Mouse (Mus musculus) C2C12 (cell line): ENCODE results near the gene Smco3. TPM values are rescaled to one million over a fixed set of nuclear protein-coding genes. Genes with fewer than 3 reads are reported as not detected.

ENCODE experiments used
- H3K27me3 ChIP-seq: one replicate; pipeline ENCODE4 v1.6.1; 2011; ENCODE audit not compliant: control insufficient read depth, insufficient read depth, insufficient read length
- H3K36me3 ChIP-seq: one replicate; pipeline ENCODE4 v1.6.1; 2011; ENCODE audit not compliant: control insufficient read depth, insufficient read depth
- H3K4me3 ChIP-seq: one replicate; pipeline ENCODE4 v1.5.1; 2011; ENCODE audit warnings: mild to moderate bottlenecking, control low read depth; ENCODE audit not compliant: poor library complexity, insufficient read depth, severe bottlenecking
- H3K79me2 ChIP-seq: one replicate; pipeline ENCODE4 v1.6.1; 2011; ENCODE audit not compliant: control insufficient read depth, insufficient read depth
- H3K79me3 ChIP-seq: one replicate; pipeline ENCODE4 v1.6.1; 2011; ENCODE audit warnings: low read depth, control low read depth
- H3ac ChIP-seq: one replicate; pipeline ENCODE3; 2011; ENCODE audit warnings: low read depth; ENCODE audit not compliant: control insufficient read depth, insufficient read length
- CEBPB ChIP-seq: IDR thresholded peaks from one replicate; pipeline ENCODE4 v1.6.1; 2011; ENCODE audit warnings: low read depth, mild to moderate bottlenecking, control low read depth, moderate library complexity
- CTCF ChIP-seq: IDR thresholded peaks from one replicate; pipeline ENCODE4 v1.5.1; 2011; ENCODE audit not compliant: control insufficient read depth, insufficient read depth, insufficient read length
- FOSL1 ChIP-seq: IDR thresholded peaks from one replicate; pipeline ENCODE4 v1.8.0; 2011; ENCODE audit warnings: mild to moderate bottlenecking, low read length; ENCODE audit not compliant: poor library complexity, insufficient read depth, severe bottlenecking
- MAX ChIP-seq: IDR thresholded peaks from one replicate; pipeline ENCODE4 v1.6.1; 2011; ENCODE audit warnings: mild to moderate bottlenecking, control low read depth
- MYOD1 ChIP-seq: IDR thresholded peaks from one replicate; pipeline ENCODE4 v1.6.1; 2011; ENCODE audit warnings: low read depth; ENCODE audit not compliant: control insufficient read depth, insufficient read length
- MYOG ChIP-seq: IDR thresholded peaks from one replicate; pipeline ENCODE4 v1.6.1; 2011; ENCODE audit not compliant: control insufficient read depth, insufficient read length; ENCODE audit errors: extremely low read depth
- USF1 ChIP-seq: IDR thresholded peaks from one replicate; pipeline ENCODE4 v1.6.1; 2011; ENCODE audit warnings: low read depth, mild to moderate bottlenecking, control low read depth, moderate library complexity
- microRNA-seq: library from miRNA; unstranded; fragments of <30 nt; microRNA quantifications from one replicate; pipeline ENCODE4, GENCODE M21; 2019; ENCODE audit warnings: borderline microRNAs expressed
- polyA plus RNA-seq: library from polyadenylated mRNA; unstranded; fragments of >200 nt; fragmentation: generic; extraction: Trizol; gene quantifications from one replicate; pipeline ENCODE4 v1.2.1, GENCODE M21; 2012; ENCODE audit warnings: missing spikeins

The Smco3 gene
- polyA plus RNA-seq, 1 experiment: 0.11 TPM

GRCm38 (mm10) chr6:136781377-136781986 is 53.8 kb downstream of the Smco3 start, which contains the start of gene Gucy2c:
Gene Gucy2c, minus strand, starts transcription at chr6:136781765.
- H3K27me3 ChIP-seq: peaks cover 7% of the 10 kb centered on the region
- no peak within 1 kb of the TSS for H3K4me3 ChIP-seq
- no peaks in the 10 kb centered on the region for H3K79me3 ChIP-seq
- TF ChIP-seq CEBPB (no peak), USF1 (no peak), MAX (no peak), CTCF (no peak), MYOD1 (no peak), MYOG (no peak), FOSL1 (no peak)
- H3ac ChIP-seq: no peak within 1 kb of the TSS
- no peaks in the 10 kb centered on the region for H3K79me2 ChIP-seq
- H3K36me3 ChIP-seq: no peaks in the 10 kb centered on the region

Small RNA genes lying within 50 kb of the gene (microRNA-seq; reads per million reads assigned to microRNA genes)
- not detected for gene Gm44364

Other genes starting within 250 kb of the Smco3 start
- gene Plbd1, start 173.5 kb downstream of the Smco3 start, polyA plus RNA-seq: not detected
- gene Gucy2c, start 53.7 kb downstream of the Smco3 start, polyA plus RNA-seq: 0.01 TPM
- 0.80 TPM for gene Hist4h4, start 31.0 kb downstream of the Smco3 start, polyA plus RNA-seq
- 322 TPM for gene H2afj, start 27.2 kb downstream of the Smco3 start, polyA plus RNA-seq
- gene BC049715, start 7.8 kb downstream of the Smco3 start, polyA plus RNA-seq: 0.13 TPM
- gene Wbp11, start 7.2 kb downstream of the Smco3 start, polyA plus RNA-seq: 65.9 TPM
- gene Art4, start 22.3 kb upstream of the Smco3 start, polyA plus RNA-seq: not detected
- gene Mgp, start 40.4 kb upstream of the Smco3 start, polyA plus RNA-seq: 472 TPM
- gene Erp27, start 86.7 kb upstream of the Smco3 start, polyA plus RNA-seq: 0.04 TPM
- 0.26 TPM for gene Pde6h, start 88.4 kb upstream of the Smco3 start, polyA plus RNA-seq
- gene Arhgdib, start 106.4 kb upstream of the Smco3 start, polyA plus RNA-seq: 101 TPM